Mouse (Mus musculus): ENCODE measurements around the gene Tmem30b. TPM values are rescaled to one million over a fixed set of nuclear protein-coding genes. Genes with fewer than 3 reads are reported as not detected.
A peak's percentile ranks its signal among the peaks of the same experiment; 100 is the strongest.
"Not testable (repeated sequence)": the region's sequence is repeated elsewhere in the genome, so short reads cannot be mapped to it uniquely, and the experiment has no call there.

Tmem30b gene
- polyA plus RNA-seq, 1 experiment from 2014 or later = 2.2 TPM

DNA sequence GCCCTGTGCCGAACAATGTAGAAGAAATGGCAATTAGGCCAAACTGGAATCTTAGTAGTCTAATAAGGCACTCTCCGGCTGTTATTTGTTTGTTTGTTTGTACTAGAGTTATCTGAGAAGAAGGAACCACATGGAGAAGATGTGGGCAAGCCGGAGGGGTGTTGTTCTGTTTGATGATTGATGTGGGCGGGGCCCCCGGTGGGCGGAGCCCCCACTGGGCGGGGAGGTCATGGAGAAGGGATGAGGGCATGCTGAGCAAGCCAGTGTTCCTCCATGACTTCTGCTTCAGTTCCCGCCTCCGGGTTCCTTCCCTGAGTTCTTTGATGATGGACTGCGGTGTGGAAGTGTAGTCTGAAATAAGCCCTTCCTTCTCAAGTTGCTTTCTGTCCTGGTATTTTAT, 1.5 kb upstream of the Tmem30b start:
- H3K9ac ChIP-seq = no peak overlapping the region
- H3K27me3 ChIP-seq = peaks cover 75% of the 10 kb centered on the region
- H3K4me3 ChIP-seq (replicated peaks) = no peak overlapping the region
- ATAC-seq (ENCODE audit: low FRiP score) = no peak
- H3K4me2 ChIP-seq = no peak overlapping the region
- H3K9me3 ChIP-seq = no peaks in the 10 kb centered on the region
- peaks cover 14% of the 10 kb centered on the region for H3K4me1 ChIP-seq
- WGBS = 44% methylated on average over 10 of the region's 10 CpGs
- no peak overlapping the region for H3K27ac ChIP-seq
- H3K36me3 ChIP-seq (replicated peaks) = no peaks in the 10 kb centered on the region

DNA sequence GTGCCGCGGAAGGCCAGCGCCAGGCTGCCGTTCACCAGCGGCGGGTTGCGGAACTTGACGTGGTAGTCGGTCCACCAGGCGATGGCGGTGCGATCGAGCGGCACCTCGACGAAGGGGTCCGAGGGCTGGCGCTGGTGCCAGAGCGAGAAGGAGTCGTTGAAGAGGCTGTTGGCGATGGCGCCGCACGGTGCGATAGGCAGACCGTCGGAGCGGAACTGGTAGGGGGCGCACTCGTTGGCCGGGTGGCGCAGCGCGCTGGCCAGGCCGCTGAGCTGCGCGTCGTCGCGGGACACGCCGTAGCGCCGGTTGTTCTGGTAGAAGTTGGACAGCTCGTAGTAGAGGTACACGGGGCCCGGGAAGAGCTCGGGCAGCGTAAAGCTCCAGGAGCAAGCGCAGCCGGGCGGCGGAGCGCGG, 513 bp downstream of the Tmem30b start:
- H3K9me3 ChIP-seq = no peaks in the 10 kb centered on the region
- H3K27ac ChIP-seq = no peak overlapping the region
- peak overlapping the region; percentile 38; the same call in 1 of the 2 replicates for H3K9ac ChIP-seq
- peak; percentile 51 for ATAC-seq (ENCODE audit: low FRiP score)
- H3K4me2 ChIP-seq = peak overlapping the region; percentile 61
- H3K4me3 ChIP-seq (replicated peaks) = peak overlapping the region; percentile 42
- H3K36me3 ChIP-seq (replicated peaks) = no peaks in the 10 kb centered on the region
- H3K4me1 ChIP-seq = peaks cover 14% of the 10 kb centered on the region
- H3K27me3 ChIP-seq = peaks cover 86% of the 10 kb centered on the region
- under 1% methylated on average over 55 of the region's 55 CpGs for WGBS

DNA sequence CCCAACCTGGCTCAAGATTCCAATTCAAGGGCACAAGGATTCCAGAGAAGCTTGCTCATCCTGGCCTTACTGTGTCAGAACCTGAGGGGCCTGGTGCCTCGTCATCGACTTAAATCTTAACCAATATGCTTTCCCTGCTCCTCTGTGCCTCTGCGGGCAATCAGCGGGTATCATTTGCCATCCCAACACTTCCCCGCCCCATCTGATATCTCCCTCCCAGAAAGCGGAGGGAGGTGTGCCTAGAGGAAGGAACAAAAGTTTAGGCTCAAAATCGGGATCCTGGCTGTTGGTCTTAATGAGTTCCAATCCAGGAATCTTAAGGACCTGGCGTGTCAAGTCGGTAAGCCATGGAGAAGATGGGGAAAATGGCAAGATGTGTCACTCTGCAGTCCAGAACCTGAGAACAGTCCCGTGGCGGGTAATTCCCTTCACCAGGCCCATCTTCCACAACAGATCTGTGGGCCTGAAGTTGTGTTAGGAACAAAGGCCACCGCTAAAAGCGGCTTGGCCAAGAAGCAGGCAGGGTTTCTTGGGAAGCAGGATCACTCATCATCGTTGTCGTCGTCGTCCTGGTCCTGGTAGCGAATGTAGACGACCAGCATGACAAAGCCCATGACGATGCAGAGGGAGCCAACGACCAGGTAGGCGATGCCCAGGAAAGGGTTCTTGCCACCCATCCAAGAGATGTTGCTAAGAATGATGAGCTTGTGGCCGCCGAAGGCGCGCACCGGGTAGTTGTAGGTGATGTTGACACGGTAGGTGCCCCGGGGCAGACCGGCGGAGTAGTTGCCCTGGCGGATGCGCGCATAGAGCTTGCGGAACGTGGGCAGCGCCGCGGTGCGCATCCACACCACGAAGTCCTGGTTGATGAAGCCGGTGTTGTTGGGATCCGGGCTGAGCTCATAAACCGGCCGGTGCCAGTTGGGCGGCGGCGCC, 1.2 kb downstream of the Tmem30b start:
- 15% methylated on average over 48 of the region's 48 CpGs for WGBS
- H3K27me3 ChIP-seq = peaks cover 86% of the 10 kb centered on the region
- peak overlapping the region; percentile 61 for H3K4me2 ChIP-seq
- no peaks in the 10 kb centered on the region for H3K36me3 ChIP-seq (replicated peaks)
- peak overlapping the region; percentile 42 for H3K4me3 ChIP-seq (replicated peaks)
- H3K27ac ChIP-seq = no peak overlapping the region
- 0 out of 2 replicates have a peak overlapping the region, but pooled peaks have one; percentile 38 for H3K9ac ChIP-seq
- peaks cover 14% of the 10 kb centered on the region for H3K4me1 ChIP-seq
- no peak for ATAC-seq (ENCODE audit: low FRiP score)
- H3K9me3 ChIP-seq = no peaks in the 10 kb centered on the region

DNA sequence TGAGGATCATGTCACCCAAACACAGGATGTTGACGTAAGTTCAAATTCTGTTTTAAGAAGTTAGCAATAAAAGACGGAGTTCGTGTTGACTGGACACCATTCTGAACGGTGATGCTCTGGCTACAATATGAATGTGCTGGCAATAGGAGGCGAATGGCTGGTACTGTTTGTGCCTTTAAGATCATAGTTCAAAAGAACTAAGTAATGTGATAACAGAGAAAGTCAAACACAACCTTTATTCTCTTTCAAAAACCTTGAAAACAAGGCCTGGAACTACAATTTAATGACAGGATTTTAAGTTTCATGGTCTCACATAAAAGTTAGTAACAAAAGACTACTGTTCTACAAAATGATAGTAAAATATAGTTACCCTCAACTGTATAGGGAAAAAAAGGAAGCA, 3.0 kb downstream of the Tmem30b start:
- H3K4me2 ChIP-seq = no peak overlapping the region
- H3K27me3 ChIP-seq = peaks cover 77% of the 10 kb centered on the region
- no peaks in the 10 kb centered on the region for H3K36me3 ChIP-seq (replicated peaks)
- ATAC-seq (ENCODE audit: low FRiP score) = no peak
- no peak overlapping the region for H3K9ac ChIP-seq
- peaks cover 14% of the 10 kb centered on the region for H3K4me1 ChIP-seq
- H3K27ac ChIP-seq = no peak overlapping the region
- 87% methylated on average over 5 of the region's 5 CpGs for WGBS
- H3K4me3 ChIP-seq (replicated peaks) = no peak overlapping the region
- H3K9me3 ChIP-seq = no peaks in the 10 kb centered on the region

DNA sequence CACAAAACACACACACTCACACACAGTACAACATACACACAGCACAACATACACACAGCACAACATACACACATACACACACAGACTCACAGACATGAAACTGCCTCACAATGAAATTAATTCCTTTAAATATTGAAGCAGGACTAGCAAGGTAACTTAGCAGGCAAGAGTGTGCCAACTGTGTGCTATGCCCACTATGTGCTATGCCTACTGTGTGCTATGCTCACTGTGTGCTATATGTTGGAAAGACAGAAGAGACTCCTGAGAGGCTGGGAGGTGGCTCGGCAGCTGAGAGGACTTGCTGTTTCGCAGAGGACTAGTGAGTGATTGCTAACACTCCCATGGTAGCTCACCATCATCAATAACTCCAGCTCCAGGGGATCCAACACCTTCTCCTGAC, 5.8 kb downstream of the Tmem30b start:
- no peak overlapping the region for H3K4me2 ChIP-seq

DNA sequence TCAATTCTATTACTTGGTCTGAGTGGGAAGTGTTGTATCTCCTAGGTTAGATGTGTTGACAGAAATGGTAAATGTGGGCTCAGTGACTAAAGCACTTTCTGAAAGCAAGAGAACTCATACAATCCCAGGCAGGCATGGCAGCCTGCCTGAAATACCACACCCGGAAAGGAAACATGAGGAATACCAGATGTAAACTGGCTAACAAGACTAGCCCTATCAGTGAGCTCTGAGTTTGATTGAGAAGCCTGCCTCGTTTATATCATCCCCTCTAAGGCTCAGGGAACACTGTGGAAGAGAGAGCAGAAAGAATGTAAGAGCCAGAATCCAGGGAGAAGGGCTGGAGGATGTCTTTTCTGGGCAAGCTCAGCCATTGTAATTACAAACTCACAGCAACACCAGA, 7.0 kb downstream of the Tmem30b start:
- Histone ChIP-seq H3K27ac (no peak overlapping the region), H3K9me3 (no peaks in the 10 kb centered on the region), H3K4me2 (no peak overlapping the region), H3K4me1 (peaks cover 5% of the 10 kb centered on the region; the same call in 1 of the 2 replicates), H3K27me3 (peaks cover 37% of the 10 kb centered on the region), H3K36me3 (replicated peaks) (no peaks in the 10 kb centered on the region), H3K9ac (no peak overlapping the region), H3K4me3 (replicated peaks) (no peak overlapping the region)
- WGBS = 38% methylated on average over 2 of the region's 2 CpGs
- no peak for ATAC-seq (ENCODE audit: low FRiP score)

More for the DNA sequence above, 5.8 kb downstream of the Tmem30b start:
- Histone ChIP-seq H3K9ac (no peak overlapping the region), H3K4me3 (replicated peaks) (no peak overlapping the region), H3K27me3 (peaks cover 49% of the 10 kb centered on the region), H3K9me3 (no peaks in the 10 kb centered on the region), H3K27ac (no peak overlapping the region), H3K4me1 (peaks cover 8% of the 10 kb centered on the region), H3K36me3 (replicated peaks) (no peaks in the 10 kb centered on the region)
- ATAC-seq (ENCODE audit: low FRiP score) = no peak
- 95% methylated on average over 2 of the region's 2 CpGs for WGBS

DNA sequence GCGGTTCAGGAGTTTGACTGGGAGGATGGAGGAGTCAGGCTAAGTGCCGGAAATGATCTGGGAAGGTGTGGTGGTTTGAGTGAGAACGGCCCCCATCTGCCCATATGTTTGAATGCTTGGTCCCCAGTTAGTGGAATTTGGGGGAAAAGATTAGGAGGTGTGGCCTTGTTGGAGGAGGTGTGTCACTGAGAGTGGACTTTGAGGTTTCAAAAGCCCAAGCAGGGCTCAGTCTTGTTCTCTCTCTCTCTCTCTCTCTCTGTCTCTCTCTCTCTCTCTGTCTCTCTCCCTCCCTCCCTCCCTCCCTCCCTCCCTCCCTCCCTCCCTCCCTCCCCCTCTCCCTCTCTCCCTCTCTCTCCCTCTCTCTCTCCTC, 8.1 kb downstream of the Tmem30b start:
- H3K36me3 ChIP-seq (replicated peaks); H3K9me3 ChIP-seq; H3K4me3 ChIP-seq (replicated peaks); ATAC-seq (ENCODE audit: low FRiP score); H3K27ac ChIP-seq; H3K4me1 ChIP-seq; H3K9ac ChIP-seq: not testable (repeated sequence)
- 62% methylated on average over 3 of the region's 3 CpGs for WGBS
- Histone ChIP-seq H3K4me2 (peak overlapping the region; percentile 17; the same call in 1 of the 2 replicates), H3K27me3 (peaks cover 32% of the 10 kb centered on the region)

DNA sequence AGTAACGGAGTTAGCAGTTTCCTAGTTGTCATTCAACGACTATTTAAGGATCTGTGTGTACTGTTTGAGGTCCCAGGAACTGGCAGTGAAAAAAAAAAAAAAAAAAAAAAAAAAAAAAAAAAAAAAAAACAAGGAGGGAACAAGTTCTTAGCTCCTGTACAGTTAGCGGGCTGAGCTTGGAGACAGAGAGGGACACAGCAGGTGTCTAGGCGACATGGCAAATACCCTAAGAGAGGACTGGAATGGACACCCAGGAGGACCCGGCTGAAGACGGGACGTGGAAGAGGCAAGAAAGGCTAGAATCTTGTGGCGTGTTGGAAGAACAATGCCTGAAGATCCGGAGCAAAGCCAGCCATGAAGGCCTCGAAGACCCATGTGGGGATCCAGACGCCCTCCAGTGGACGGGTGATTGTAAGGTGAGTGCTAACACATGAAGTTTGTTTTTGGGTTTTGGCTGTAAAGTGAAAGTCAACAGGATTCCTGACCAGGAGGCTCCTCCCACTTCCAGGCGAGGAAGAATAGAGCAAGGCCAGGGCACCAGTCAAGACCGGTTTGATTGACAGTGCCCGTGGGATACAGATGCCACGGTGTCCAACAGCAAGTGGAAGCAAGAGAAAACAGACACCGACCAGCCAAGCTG, 8.6 kb downstream of the Tmem30b start:
- ATAC-seq (ENCODE audit: low FRiP score) = no peak
- no peak overlapping the region for H3K27ac ChIP-seq
- H3K4me1 ChIP-seq = peaks cover 5% of the 10 kb centered on the region; the same call in 1 of the 2 replicates
- no peak overlapping the region for H3K4me3 ChIP-seq (replicated peaks)
- H3K36me3 ChIP-seq (replicated peaks) = no peaks in the 10 kb centered on the region
- no peaks in the 10 kb centered on the region for H3K9me3 ChIP-seq
- peaks cover 27% of the 10 kb centered on the region for H3K27me3 ChIP-seq
- H3K4me2 ChIP-seq = peak overlapping the region; percentile 17; the same call in 1 of the 2 replicates
- H3K9ac ChIP-seq = no peak overlapping the region
- 21% methylated on average over 17 of the region's 17 CpGs for WGBS

DNA sequence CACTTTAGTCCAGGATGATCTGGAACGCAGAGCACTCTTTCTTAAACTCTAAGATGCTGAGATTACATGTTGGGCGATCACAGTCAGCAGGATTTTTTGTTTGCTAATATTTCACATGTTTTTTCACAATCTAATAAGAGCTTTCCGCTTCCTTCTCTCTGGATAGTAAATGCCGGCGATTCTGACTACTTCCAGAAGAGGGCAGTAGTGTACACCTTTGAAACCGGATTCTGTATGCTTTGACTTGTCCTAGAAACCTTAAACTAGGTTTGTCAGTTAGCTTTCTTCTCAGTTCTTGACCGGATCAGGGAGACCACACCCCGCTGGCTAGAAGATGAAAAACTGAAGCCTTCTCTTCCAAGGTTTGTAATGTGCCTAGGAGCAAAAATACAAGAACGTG, 11.6 kb downstream of the Tmem30b start:
- Histone ChIP-seq H3K9me3 (no peaks in the 10 kb centered on the region), H3K9ac (no peak overlapping the region), H3K27ac (no peak overlapping the region), H3K27me3 (0 out of 2 replicates have a peak, but pooled peaks cover 3% of the 10 kb centered on the region), H3K4me3 (replicated peaks) (no peak overlapping the region), H3K36me3 (replicated peaks) (no peaks in the 10 kb centered on the region), H3K4me2 (no peak overlapping the region), H3K4me1 (peaks cover 5% of the 10 kb centered on the region; the same call in 1 of the 2 replicates)
- 10% methylated on average over 9 of the region's 9 CpGs for WGBS
- ATAC-seq (ENCODE audit: low FRiP score) = no peak

DNA sequence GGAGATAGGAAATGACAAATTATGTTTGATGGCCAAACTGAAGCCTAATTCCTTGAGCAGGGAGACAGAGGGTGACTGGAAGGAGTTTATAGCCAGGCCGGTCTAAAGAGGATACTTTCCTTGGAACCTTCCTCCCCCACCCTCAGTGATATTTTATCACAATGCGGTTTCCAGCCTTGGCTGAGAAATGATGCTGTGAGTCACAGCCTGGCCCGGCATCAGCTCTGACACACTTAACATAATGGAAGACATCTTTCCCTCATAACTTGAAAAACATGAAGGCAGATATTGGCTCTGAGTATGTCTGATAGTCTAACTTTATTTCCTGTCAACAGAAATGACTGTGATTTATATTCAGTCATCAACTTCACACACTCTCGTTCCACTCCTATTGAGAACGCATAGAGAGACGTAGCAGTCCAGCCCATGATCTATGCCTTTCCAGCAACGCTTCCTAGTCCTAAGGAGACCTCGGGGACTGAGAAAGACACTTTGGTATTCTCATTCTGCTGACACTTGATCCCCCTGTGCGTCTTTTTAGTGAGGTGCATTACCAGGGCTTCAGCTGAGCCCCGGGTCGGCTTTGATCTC, 14.2 kb downstream of the Tmem30b start:
- no peak overlapping the region for H3K9ac ChIP-seq
- ATAC-seq (ENCODE audit: low FRiP score) = no peak
- WGBS = 87% methylated on average over 11 of the region's 11 CpGs

DNA sequence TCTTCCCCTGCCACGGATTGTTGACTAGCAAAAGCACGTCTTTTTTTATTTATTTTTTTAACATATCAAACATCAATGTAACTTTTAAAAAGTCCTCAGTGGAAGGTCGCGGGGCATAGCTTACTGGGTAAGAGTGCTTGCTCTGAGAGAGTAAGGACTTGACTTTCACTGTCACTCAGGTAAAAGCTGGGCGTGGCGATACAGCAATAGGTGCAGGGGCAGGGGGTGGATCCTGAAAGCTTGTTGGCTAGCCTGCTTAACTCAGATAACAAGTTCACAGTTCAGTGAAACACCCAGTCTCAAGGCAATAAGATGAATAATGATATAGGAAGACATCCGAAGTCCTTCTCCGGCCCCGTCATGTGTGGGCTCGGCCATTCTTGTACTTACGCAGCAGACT, 16.6 kb downstream of the Tmem30b start:
- no peaks in the 10 kb centered on the region for H3K9me3 ChIP-seq
- no peak for ATAC-seq (ENCODE audit: low FRiP score)
- H3K4me1 ChIP-seq = 0 out of 2 replicates have a peak, but pooled peaks cover 4% of the 10 kb centered on the region
- H3K9ac ChIP-seq = no peak overlapping the region
- H3K27me3 ChIP-seq = no peaks in the 10 kb centered on the region
- no peaks in the 10 kb centered on the region for H3K36me3 ChIP-seq (replicated peaks)
- H3K27ac ChIP-seq = no peak overlapping the region
- no peak overlapping the region for H3K4me2 ChIP-seq
- H3K4me3 ChIP-seq (replicated peaks) = no peak overlapping the region
- WGBS = 83% methylated on average over 11 of the region's 11 CpGs

More for the DNA sequence above, 14.2 kb downstream of the Tmem30b start:
- Histone ChIP-seq H3K4me3 (replicated peaks) (no peak overlapping the region), H3K4me2 (no peak overlapping the region), H3K27ac (no peak overlapping the region), H3K4me1 (0 out of 2 replicates have a peak, but pooled peaks cover 4% of the 10 kb centered on the region), H3K27me3 (no peaks in the 10 kb centered on the region), H3K36me3 (replicated peaks) (no peaks in the 10 kb centered on the region), H3K9me3 (no peaks in the 10 kb centered on the region)

DNA sequence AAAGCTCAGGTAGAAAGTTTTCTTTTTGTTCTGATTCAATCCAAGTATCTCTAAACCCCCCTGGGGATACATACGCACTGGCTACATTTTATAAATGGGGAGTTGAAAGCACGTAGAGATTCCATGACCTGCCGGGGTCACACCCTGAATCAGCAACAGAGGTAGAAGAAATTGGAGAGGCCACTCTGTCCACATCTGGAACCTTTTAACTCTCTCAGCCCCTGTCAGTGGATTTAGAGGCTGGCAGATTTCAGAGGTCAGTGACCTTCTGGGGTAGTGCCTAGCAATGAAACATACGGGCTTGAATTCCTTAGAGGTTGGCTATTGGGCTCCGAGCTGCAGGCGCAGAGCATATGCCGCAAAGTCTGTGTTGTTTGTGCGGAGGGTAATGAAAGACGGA, 17.1 kb downstream of the Tmem30b start:
- Histone ChIP-seq H3K4me1 (0 out of 2 replicates have a peak, but pooled peaks cover 4% of the 10 kb centered on the region), H3K9me3 (no peaks in the 10 kb centered on the region), H3K27me3 (no peaks in the 10 kb centered on the region), H3K36me3 (replicated peaks) (no peaks in the 10 kb centered on the region), H3K4me3 (replicated peaks) (no peak overlapping the region), H3K4me2 (no peak overlapping the region), H3K27ac (no peak overlapping the region), H3K9ac (no peak overlapping the region)
- no peak for ATAC-seq (ENCODE audit: low FRiP score)
- 51% methylated on average over 9 of the region's 9 CpGs for WGBS

Measured in forebrain, embryonic 12.5 days (tissue).